Mouse (Mus musculus) midbrain, postnatal 0 days (tissue): ENCODE results near the gene Cnot3. TPM values are rescaled to one million over a fixed set of nuclear protein-coding genes. Genes with fewer than 3 reads are reported as not detected.
A peak's percentile ranks its signal among the peaks of the same experiment; 100 is the strongest.
"Not testable (repeated sequence)": the region's sequence is repeated elsewhere in the genome, so short reads cannot be mapped to it uniquely, and the experiment has no call there.

Source experiments
- ATAC-seq: fragments of 200-750 bp; cut with Nextera tagmentation; 2 replicates; pipeline ENCODE4 v1.8.0; 2017; ENCODE audit warnings: moderate number of reproducible peaks, mild to moderate bottlenecking, moderate TSS enrichment, moderate library complexity; ENCODE audit not compliant: low FRiP score
- DNase-seq: peaks from one replicate; pipeline ENCODE4 v3.0.0-alpha.2; 2015; ENCODE audit warnings: low spot score
- H3K27ac ChIP-seq: fragments of 300-500 bp; sonication (generic); 2 replicates; pipeline ENCODE4 v1.5.1; 2014; ENCODE audit warnings: low read depth, mild to moderate bottlenecking, low read length, mixed read lengths
- H3K27me3 ChIP-seq: fragments of 300-500 bp; sonication (generic); 2 replicates; pipeline ENCODE4 v1.6.1; 2014; ENCODE audit warnings: low read length, control low read depth, mixed read lengths; ENCODE audit not compliant: insufficient read depth
- H3K36me3 ChIP-seq: fragments of 300-500 bp; sonication (generic); 2 replicates; pipeline ENCODE4 v1.6.1; 2014; ENCODE audit warnings: low read length, control low read depth, mixed read lengths; ENCODE audit not compliant: insufficient read depth
- H3K4me1 ChIP-seq: fragments of 300-500 bp; sonication (generic); 2 replicates; pipeline ENCODE4 v1.6.1; 2014; ENCODE audit warnings: mild to moderate bottlenecking, control low read depth, antibody characterized with exemption, low read length, mixed read lengths; ENCODE audit not compliant: insufficient read depth
- H3K4me2 ChIP-seq: fragments of 300-500 bp; sonication (generic); 2 replicates; pipeline ENCODE4 v1.6.1; 2014; ENCODE audit warnings: low read depth, mild to moderate bottlenecking, low read length, mixed read lengths; ENCODE audit not compliant: poor library complexity, severe bottlenecking
- H3K4me3 ChIP-seq: fragments of 300-500 bp; sonication (generic); 2 replicates; pipeline ENCODE4 v1.5.1; 2014; ENCODE audit warnings: low read depth, mild to moderate bottlenecking, low read length, moderate library complexity
- H3K9ac ChIP-seq: fragments of 300-500 bp; sonication (generic); replicated peaks from 2 replicates; pipeline ENCODE4 v1.6.1; 2014; ENCODE audit warnings: mild to moderate bottlenecking, low read length, moderate library complexity, mixed read lengths; ENCODE audit not compliant: poor library complexity, severe bottlenecking
- H3K9me3 ChIP-seq: fragments of 300-500 bp; sonication (generic); 2 replicates; pipeline ENCODE4 v1.6.1; 2016; ENCODE audit warnings: low read length, control low read depth
- CTCF ChIP-seq: IDR thresholded peaks from 2 replicates; pipeline ENCODE4 v1.5.1; 2016; ENCODE audit warnings: antibody characterized with exemption, mild to moderate bottlenecking
- WGBS: fragments of 180-500 bp; shearing (Covaris S2); extraction: QIAGEN DNeasy Blood & Tissue Kit; methylation state at CpG from one replicate; pipeline ENCODE4 v1.1.7; 2014; 5-methylcytosine and 5-hydroxymethylcytosine counted together
- polyA plus RNA-seq: library from polyadenylated mRNA; unstranded; fragments of >200 nt; fragmentation: Nextera tagmentation; extraction: Ambion mirVana; gene quantifications from 2 replicates; pipeline ENCODE4 v1.2.1, GENCODE M21; 2015
- total RNA-seq: library from RNA; depleted of rRNA; stranded (reverse); fragments of >200 nt; gene quantifications from 2 replicates; pipeline ENCODE4 v1.2.3, GENCODE M21; 2014; rRNA removed

Gene Cnot3
- total RNA-seq (15.1 and 23.3 TPM in 2 replicates), polyA plus RNA-seq (27.1 and 32.6 TPM in 2 replicates)

DNA sequence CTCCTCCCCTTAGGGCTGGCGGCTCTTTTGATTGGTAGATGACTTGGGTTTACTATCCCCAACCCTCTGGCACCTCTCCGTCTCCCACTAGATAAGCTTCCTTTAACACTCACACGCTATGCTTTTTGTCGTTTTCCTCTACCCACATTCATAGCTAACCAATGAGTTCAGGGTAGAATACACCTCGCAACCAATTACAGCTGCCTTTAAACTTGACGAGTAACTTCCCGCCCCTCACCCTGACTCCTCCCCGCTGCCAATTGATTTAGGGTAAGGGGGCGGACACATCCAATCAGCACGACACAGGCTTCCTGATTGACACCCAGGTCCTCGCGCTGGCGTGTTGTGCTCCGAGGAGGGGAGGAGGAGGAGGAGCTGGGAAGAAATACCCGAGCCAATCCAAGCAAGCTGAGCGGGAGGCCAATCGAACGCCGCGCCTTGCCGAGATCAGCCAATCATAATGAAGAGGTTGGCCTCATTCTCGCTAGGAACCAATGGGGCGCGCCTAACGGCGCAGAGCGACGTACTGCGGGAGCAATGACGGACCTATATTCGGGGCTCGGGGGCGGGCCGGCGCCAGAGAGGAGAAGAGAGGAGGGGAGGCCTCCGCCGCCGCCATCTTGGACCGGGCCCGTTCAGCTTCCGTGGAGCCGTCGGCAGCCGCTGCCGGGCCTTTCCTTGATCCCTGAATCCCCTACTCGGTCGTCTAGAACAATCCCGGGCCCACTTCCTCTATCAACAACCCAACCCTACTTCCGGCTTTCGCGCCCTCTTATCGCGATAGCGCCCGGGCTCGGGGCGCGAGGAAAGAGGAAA is at the start of gene Cnot3:
Gene Cnot3, plus strand, starts transcription at position 597 of the 816 bp plus-strand sequence.
- peak within 1 kb of the TSS; percentile 94 for H3K27ac ChIP-seq
- peak; percentile 100 for DNase-seq
- H3K36me3 ChIP-seq = peaks cover 12% of the 10 kb centered on the region; the same call in 1 of the 2 replicates
- no peaks in the 10 kb centered on the region for H3K27me3 ChIP-seq
- peak within 1 kb of the TSS; percentile 86 for H3K4me2 ChIP-seq
- under 1% methylated on average over 53 of the region's 58 CpGs for whole genome bisulfite sequencing
- peak within 1 kb of the TSS; percentile 96 for H3K9ac ChIP-seq
- H3K4me1 ChIP-seq = peaks cover 13% of the 10 kb centered on the region
- H3K9me3 ChIP-seq = no peaks in the 10 kb centered on the region
- peak within 1 kb of the TSS; percentile 93 for H3K4me3 ChIP-seq
- TF ChIP-seq CTCF = no peak
- peak; percentile 97 for ATAC-seq

DNA sequence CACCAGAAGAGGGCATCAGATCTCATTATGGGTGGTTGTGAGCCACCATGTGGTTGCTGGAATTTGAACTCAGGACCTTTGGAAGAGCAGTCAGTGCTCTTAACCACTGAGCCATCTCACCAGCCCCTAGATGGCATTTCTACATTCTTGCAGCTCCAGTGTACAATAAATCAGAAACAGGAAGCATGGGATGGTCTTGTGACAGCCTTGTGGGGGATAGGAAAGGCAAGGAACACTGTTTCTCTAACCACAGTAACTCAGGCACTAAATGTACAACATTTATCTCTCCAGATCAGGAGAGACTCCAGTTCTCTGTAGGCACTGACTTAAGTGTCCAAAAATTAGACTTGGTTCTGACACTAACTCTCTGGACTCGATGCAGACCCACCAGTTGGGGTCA is 47.3 kb upstream of the Cnot3 start:
- not testable (repeated sequence) for H3K4me2 ChIP-seq, H3K9ac ChIP-seq, H3K36me3 ChIP-seq, ATAC-seq, H3K27me3 ChIP-seq, H3K9me3 ChIP-seq, DNase-seq, H3K27ac ChIP-seq, H3K4me3 ChIP-seq, H3K4me1 ChIP-seq
- 52% methylated on average over 1 of the region's 1 CpGs for WGBS

DNA sequence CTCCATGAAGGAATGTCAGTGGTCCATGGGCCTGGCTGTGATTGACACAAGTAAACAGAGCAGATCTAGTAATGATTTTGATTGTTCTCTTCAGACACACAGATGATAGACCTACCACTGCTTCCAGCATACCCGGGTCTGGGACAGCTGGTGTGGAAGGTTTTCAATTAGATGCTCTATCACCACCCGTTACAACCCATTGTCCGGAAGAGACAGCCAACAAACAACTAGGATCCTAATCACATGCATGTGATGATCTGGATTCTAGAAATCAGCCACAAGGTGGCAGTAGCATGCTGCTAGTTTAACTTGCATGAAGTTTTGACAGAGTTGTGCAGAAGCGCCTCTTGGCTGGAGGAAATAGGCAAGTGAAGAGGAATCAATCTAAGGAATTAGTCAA is 43.9 kb upstream of the Cnot3 start:
- no peak overlapping the region for H3K4me3 ChIP-seq
- H3K27me3 ChIP-seq = no peaks in the 10 kb centered on the region
- no peak overlapping the region for H3K27ac ChIP-seq
- no peak overlapping the region for H3K4me2 ChIP-seq
- ATAC-seq (0 out of 2 replicates have a peak, but pooled peaks have one; percentile 27), DNase-seq (peak; percentile 84)
- peak; percentile 94 for TF ChIP-seq CTCF
- H3K9ac ChIP-seq = no peak overlapping the region
- no peaks in the 10 kb centered on the region for H3K4me1 ChIP-seq
- no peaks in the 10 kb centered on the region for H3K9me3 ChIP-seq
- 9% methylated on average over 4 of the region's 4 CpGs for WGBS
- no peaks in the 10 kb centered on the region for H3K36me3 ChIP-seq

DNA sequence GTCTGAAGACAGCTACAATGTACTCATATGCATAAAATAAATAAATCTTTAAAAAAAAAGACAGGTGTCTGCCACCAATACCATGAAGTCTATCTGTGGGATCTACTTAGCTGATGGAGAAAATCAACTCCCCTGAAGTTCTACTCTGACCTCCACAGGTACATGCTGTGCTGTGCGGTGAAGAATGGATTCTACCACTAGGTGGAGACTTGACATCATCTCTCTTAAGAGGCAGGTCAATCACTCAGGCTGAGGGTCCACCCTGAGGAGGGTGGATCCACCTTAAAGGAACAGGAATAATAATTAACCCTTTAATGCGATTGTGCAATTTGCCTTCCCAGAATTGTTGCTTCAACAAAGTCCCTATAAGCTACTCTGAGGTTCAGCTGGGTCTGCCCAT is 38.3 kb upstream of the Cnot3 start:
- peak; percentile 60 for TF ChIP-seq CTCF
- DNase-seq = peak; percentile 28
- WGBS = 17% methylated on average over 2 of the region's 2 CpGs

DNA sequence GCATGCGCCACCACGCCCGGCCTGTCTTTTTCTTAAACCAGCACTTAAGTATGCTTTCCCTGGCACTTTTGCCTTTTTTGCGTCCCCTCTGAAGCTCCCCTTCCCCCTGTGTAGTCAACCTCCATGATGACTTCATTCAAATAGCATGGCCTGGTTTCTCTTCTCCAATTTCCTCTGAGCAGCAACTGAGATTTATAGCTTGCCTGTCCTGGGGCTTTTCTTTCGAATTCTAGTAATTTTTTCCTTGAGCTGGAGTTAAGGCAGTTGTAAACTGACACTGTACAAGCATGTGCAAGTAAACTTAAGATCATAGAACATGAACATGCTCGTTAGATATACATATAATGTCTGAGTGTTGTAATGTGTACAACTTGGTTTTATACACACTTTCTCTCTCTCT is 37.7 kb upstream of the Cnot3 start:
- DNase-seq (no peak), ATAC-seq (no peak)
- no peak overlapping the region for H3K4me3 ChIP-seq
- no peak overlapping the region for H3K9ac ChIP-seq
- no peak overlapping the region for H3K4me2 ChIP-seq
- no peaks in the 10 kb centered on the region for H3K9me3 ChIP-seq
- 87% methylated on average over 6 of the region's 6 CpGs for WGBS
- H3K27ac ChIP-seq = no peak overlapping the region
- no peak for TF ChIP-seq CTCF
- no peaks in the 10 kb centered on the region for H3K27me3 ChIP-seq
- no peaks in the 10 kb centered on the region for H3K4me1 ChIP-seq
- no peaks in the 10 kb centered on the region for H3K36me3 ChIP-seq

More for the DNA sequence above, 38.3 kb upstream of the Cnot3 start:
- no peak for ATAC-seq
- no peaks in the 10 kb centered on the region for H3K36me3 ChIP-seq
- no peaks in the 10 kb centered on the region for H3K4me1 ChIP-seq
- H3K9me3 ChIP-seq = no peaks in the 10 kb centered on the region
- H3K27ac ChIP-seq = no peak overlapping the region
- no peak overlapping the region for H3K4me2 ChIP-seq
- H3K4me3 ChIP-seq = no peak overlapping the region
- H3K27me3 ChIP-seq = no peaks in the 10 kb centered on the region
- no peak overlapping the region for H3K9ac ChIP-seq

DNA sequence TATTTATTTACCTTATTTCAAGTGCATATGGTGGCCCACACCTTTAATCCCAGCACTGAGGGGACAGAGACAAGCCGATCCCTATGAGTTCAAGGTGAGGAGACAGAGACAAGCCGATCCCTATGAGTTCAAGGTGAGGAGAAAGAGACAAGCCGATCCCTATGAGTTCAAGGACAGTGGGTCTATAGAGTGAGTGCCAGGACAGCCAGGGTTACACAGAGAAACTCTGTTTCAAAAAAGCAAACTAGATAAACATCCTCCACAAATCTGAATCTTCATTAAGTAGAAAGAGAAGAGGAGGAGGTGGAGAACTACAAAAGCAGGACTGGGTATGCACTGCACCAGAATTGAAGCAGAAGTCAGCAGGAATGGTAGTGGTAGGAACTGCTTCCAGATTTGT is 36.4 kb upstream of the Cnot3 start:
- Histone ChIP-seq H3K9me3 (no peaks in the 10 kb centered on the region), H3K4me1 (no peaks in the 10 kb centered on the region), H3K4me2 (no peak overlapping the region), H3K36me3 (no peaks in the 10 kb centered on the region), H3K4me3 (no peak overlapping the region), H3K27me3 (no peaks in the 10 kb centered on the region), H3K27ac (no peak overlapping the region), H3K9ac (no peak overlapping the region)
- WGBS = 91% methylated on average over 3 of the region's 3 CpGs
- no peak for ATAC-seq
- no peak for DNase-seq
- no peak for TF ChIP-seq CTCF
